Mouse (Mus musculus) midbrain, embryonic 12.5 days (tissue): ENCODE data around the gene Prss22. TPM values are rescaled to one million over a fixed set of nuclear protein-coding genes. Genes with fewer than 3 reads are reported as not detected.

Experiments
- ATAC-seq: fragments of 200-750 bp; cut with Nextera tagmentation; 2 replicates; pipeline ENCODE4 v1.8.0; 2017; ENCODE audit warnings: low read depth, moderate TSS enrichment, moderate library complexity; ENCODE audit not compliant: low FRiP score
- H3K27ac ChIP-seq: fragments of 300-500 bp; sonication (generic); replicated peaks from 2 replicates; pipeline ENCODE4 v1.5.1; 2016; ENCODE audit warnings: mild to moderate bottlenecking
- H3K27me3 ChIP-seq: fragments of 300-500 bp; sonication (generic); 2 replicates; pipeline ENCODE4 v1.6.1; 2016; ENCODE audit warnings: mild to moderate bottlenecking
- H3K36me3 ChIP-seq: fragments of 300-500 bp; sonication (generic); 2 replicates; pipeline ENCODE4 v1.6.1; 2016
- H3K4me1 ChIP-seq: fragments of 300-500 bp; sonication (generic); 2 replicates; pipeline ENCODE4 v1.6.1; 2016
- H3K4me2 ChIP-seq: fragments of 300-500 bp; sonication (generic); replicated peaks from 2 replicates; pipeline ENCODE4 v1.6.1; 2016; ENCODE audit warnings: mild to moderate bottlenecking, moderate library complexity
- H3K4me3 ChIP-seq: fragments of 300-500 bp; sonication (generic); 2 replicates; pipeline ENCODE4 v1.5.1; 2016; ENCODE audit warnings: mild to moderate bottlenecking
- H3K9ac ChIP-seq: fragments of 300-500 bp; sonication (generic); replicated peaks from 2 replicates; pipeline ENCODE4 v1.6.1; 2016; ENCODE audit warnings: mild to moderate bottlenecking, moderate library complexity
- H3K9me3 ChIP-seq: fragments of 300-500 bp; sonication (generic); 2 replicates; pipeline ENCODE4 v1.6.1; 2016; ENCODE audit warnings: mild to moderate bottlenecking
- WGBS: fragments of 180-500 bp; shearing (Covaris S2); methylation state at CpG from one replicate; pipeline ENCODE4 v1.1.7; 2016; 5-methylcytosine and 5-hydroxymethylcytosine counted together
- polyA plus RNA-seq: library from polyadenylated mRNA; unstranded; fragments of >200 nt; fragmentation: Nextera tagmentation; extraction: Ambion mirVana; gene quantifications from 2 replicates; pipeline ENCODE4 v1.2.1, GENCODE M21; 2016

The Prss22 gene
- polyA plus RNA-seq = 0.17 TPM in 1 of 2 replicates, not detected in the other

DNA sequence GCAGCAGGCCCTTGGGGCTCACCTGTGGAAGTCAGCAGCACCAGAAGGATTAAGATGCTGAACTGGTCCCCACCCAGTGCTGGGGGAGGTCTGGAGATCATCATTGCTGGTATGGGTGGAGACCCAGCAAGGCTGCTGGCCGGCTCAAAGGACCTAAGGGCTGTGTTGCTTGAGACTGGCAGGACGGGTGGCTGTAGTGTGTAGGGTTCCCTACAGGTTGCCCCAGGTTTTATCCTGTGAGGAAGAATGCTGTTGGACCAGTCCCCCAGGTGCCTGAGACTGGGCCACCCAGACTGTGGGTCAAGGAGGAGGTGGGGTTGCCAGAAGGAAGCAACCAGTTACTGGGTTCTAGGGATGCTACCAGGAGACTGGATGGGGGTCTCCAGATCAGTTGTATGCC is at the start of gene Prss22:
Prss22 (minus strand) TSS at position 200 of the 400 bp plus-strand sequence.
- Histone ChIP-seq H3K36me3 (no peaks in the 10 kb centered on the region), H3K27ac (no peak within 1 kb of the TSS), H3K9ac (no peak within 1 kb of the TSS), H3K4me3 (no peak within 1 kb of the TSS), H3K4me2 (no peak within 1 kb of the TSS), H3K9me3 (no peaks in the 10 kb centered on the region), H3K27me3 (peaks cover 20% of the 10 kb centered on the region), H3K4me1 (peaks cover 3% of the 10 kb centered on the region)
- WGBS = 83% methylated on average over 2 of the region's 2 CpGs
- ATAC-seq = no peak

DNA sequence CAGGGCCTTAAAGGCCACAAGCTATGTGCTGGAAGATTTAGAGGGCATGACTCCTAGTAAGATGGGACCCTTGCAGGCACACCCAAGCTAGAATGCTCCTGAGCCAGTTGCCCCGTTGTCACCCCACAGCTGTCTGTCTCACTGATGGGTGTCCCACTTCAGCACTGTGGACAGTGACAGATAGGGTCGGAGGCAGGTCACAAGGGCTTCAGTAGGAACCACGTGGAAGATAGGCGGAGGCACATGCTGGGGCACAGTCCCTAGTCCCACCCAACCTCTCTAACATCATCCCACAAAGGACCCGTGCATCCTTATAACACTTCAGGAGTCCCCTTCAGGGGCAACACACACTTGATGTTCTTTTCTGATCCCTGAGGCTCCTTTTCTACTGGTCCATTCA is 48.1 kb upstream of the Prss22 start:
- peaks cover 44% of the 10 kb centered on the region for H3K36me3 ChIP-seq
- H3K4me3 ChIP-seq = no peak overlapping the region
- H3K9ac ChIP-seq = no peak overlapping the region
- H3K4me1 ChIP-seq = no peaks in the 10 kb centered on the region
- H3K9me3 ChIP-seq = no peaks in the 10 kb centered on the region
- no peaks in the 10 kb centered on the region for H3K27me3 ChIP-seq
- WGBS = 55% methylated on average over 5 of the region's 5 CpGs
- H3K4me2 ChIP-seq = no peak overlapping the region
- no peak overlapping the region for H3K27ac ChIP-seq
- no peak for ATAC-seq

DNA sequence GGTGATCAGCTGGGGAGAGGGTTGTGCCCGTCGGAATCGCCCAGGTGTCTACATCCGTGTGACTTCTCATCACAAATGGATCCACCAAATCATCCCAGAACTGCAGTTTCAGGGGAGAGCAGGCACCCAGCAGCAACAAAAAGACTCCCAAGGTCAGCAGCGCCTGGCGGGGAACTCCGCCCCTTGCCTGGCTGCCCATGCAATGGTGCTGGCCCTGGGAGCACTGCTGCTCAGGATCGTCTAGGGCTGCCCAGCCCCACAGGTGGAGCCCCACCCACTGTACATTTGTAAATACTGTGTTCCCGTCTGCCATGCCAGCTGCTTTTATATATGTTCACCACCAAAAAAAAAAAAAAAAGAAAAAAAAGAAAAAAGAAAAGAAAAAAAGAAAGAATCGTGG is 47.7 kb upstream of the Prss22 start:
- Histone ChIP-seq H3K27ac (no peak overlapping the region), H3K36me3 (peaks cover 40% of the 10 kb centered on the region), H3K4me2 (no peak overlapping the region), H3K4me1 (no peaks in the 10 kb centered on the region), H3K4me3 (no peak overlapping the region), H3K27me3 (no peaks in the 10 kb centered on the region), H3K9me3 (no peaks in the 10 kb centered on the region), H3K9ac (no peak overlapping the region)
- 83% methylated on average over 10 of the region's 10 CpGs for WGBS
- no peak for ATAC-seq

DNA sequence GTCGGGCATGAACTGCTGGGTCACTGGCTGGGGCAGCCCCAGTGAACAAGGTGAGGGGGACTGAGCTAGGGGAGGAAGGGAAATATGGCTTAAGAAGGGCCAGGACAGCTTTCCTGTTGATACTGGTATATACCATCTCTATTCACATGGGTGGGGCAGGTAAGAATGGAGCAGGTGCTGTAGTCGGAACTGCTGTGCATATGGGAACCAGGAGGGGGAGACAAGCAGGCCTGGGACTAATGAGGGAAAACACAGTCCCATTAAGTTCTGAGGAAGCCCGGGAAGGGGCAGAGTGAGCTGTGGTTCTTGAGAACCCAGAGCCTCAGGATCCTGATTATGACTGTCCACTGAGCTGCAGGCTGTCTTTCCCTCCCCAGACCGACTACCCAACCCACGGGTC is 46.6 kb upstream of the Prss22 start:
- Histone ChIP-seq H3K4me2 (no peak overlapping the region), H3K4me1 (no peaks in the 10 kb centered on the region), H3K9ac (no peak overlapping the region), H3K36me3 (peaks cover 29% of the 10 kb centered on the region), H3K4me3 (no peak overlapping the region), H3K27me3 (no peaks in the 10 kb centered on the region), H3K27ac (no peak overlapping the region), H3K9me3 (0 out of 2 replicates have a peak, but pooled peaks cover 2% of the 10 kb centered on the region)
- no peak for ATAC-seq
- 59% methylated on average over 5 of the region's 5 CpGs for WGBS

DNA sequence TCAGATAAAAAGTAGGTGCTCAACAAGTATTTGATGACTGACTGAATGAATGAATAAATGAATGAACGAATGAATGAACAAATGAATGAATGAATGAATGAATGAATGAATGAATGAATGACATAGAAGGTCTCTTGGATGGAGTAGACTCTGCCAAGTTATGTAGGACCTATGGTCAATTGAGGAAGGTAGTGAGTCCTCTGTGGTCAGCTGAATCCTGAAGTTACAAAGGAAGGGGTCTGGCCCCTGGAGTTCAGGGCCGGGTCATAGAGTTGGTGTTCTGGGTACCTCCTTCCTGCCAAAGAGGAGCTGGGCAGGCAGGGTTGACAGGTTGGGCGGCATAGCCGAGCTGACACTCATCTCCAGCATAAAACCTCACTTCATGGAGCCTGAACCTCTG is 39.9 kb upstream of the Prss22 start, which contains the start of gene Prss27:
Prss27 (plus strand) TSS at position 301 of the 400 bp plus-strand sequence.
- Histone ChIP-seq H3K36me3 (no peaks in the 10 kb centered on the region), H3K27ac (no peak within 1 kb of the TSS), H3K27me3 (no peaks in the 10 kb centered on the region), H3K9ac (no peak within 1 kb of the TSS), H3K4me1 (no peaks in the 10 kb centered on the region), H3K4me3 (no peak within 1 kb of the TSS), H3K4me2 (no peak within 1 kb of the TSS), H3K9me3 (0 out of 2 replicates have a peak, but pooled peaks cover 2% of the 10 kb centered on the region)
- 56% methylated on average over 4 of the region's 4 CpGs for WGBS
- no peak for ATAC-seq

DNA sequence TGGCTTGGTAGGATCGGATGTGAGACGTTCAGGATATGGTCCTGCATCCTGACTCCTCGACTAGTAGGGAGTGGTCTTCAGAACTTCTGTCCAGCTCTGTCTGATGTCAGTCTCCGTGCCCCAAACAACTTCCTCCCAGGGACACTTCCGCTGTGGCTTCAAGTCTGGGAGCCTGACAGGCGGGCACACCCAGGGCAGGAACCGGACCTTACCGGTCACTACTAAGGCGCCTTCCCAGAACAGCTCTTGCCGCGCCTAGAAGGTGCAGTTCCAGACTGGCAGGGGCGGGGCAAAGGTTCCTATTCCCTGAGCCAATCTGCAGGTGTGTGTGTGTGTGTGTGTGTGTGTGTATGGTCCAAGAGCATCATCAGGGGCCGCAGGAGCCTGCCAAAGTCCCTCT is 39.5 kb upstream of the Prss22 start:
- Histone ChIP-seq H3K9ac (no peak overlapping the region), H3K4me1 (no peaks in the 10 kb centered on the region), H3K36me3 (no peaks in the 10 kb centered on the region), H3K9me3 (0 out of 2 replicates have a peak, but pooled peaks cover 2% of the 10 kb centered on the region), H3K27ac (no peak overlapping the region), H3K4me3 (no peak overlapping the region), H3K4me2 (no peak overlapping the region), H3K27me3 (no peaks in the 10 kb centered on the region)
- no peak for ATAC-seq
- 85% methylated on average over 13 of the region's 13 CpGs for WGBS

DNA sequence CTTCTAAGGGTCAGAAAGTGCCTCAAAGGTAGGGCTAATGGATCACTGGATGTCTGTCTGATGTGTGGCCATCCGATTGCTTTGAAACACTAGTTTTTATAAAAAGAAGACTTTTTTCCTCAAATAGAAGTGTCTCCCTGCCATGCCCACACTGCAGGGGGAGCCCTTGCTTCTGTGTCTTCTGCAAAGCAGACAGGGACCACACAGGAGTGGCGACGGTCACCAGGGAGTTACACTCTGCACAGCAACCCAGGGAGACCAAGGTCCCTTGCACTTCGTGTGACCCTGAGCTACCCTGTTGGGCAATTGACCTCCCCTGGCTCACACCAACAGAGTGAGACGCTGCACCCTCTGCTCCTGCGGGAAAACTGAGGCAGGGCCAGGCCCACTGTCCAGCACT is 39.1 kb upstream of the Prss22 start:
- H3K27ac ChIP-seq = no peak overlapping the region
- H3K4me3 ChIP-seq = no peak overlapping the region
- no peak for ATAC-seq
- 0 out of 2 replicates have a peak, but pooled peaks cover 2% of the 10 kb centered on the region for H3K9me3 ChIP-seq
- 78% methylated on average over 6 of the region's 6 CpGs for WGBS
- no peak overlapping the region for H3K9ac ChIP-seq
- no peaks in the 10 kb centered on the region for H3K4me1 ChIP-seq
- no peak overlapping the region for H3K4me2 ChIP-seq
- H3K27me3 ChIP-seq = no peaks in the 10 kb centered on the region
- H3K36me3 ChIP-seq = no peaks in the 10 kb centered on the region

DNA sequence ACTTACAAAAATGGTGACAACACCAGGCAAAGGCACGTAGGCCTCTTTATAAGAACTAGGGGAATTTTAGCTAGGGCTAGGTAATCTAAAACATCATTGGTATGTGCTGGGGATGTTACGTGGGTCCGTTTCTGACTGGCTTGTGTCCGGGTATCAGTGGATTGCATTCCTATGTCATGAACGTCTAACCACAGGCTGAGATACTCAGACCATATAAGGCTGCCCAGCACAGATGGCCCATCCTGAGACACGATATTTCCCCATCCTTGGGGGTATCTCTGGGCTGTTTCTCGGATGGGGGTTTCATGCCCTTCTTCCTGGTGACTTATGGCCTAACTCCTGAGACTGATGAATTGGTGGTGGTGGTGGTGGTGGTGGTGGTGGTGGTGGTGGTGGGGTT is 37.2 kb upstream of the Prss22 start:
- H3K27me3 ChIP-seq = no peaks in the 10 kb centered on the region
- no peak for ATAC-seq
- H3K9ac ChIP-seq = no peak overlapping the region
- H3K4me3 ChIP-seq = no peak overlapping the region
- H3K36me3 ChIP-seq = no peaks in the 10 kb centered on the region
- H3K4me1 ChIP-seq = no peaks in the 10 kb centered on the region
- H3K27ac ChIP-seq = no peak overlapping the region
- 0 out of 2 replicates have a peak, but pooled peaks cover 2% of the 10 kb centered on the region for H3K9me3 ChIP-seq
- H3K4me2 ChIP-seq = no peak overlapping the region
- WGBS = 87% methylated on average over 7 of the region's 7 CpGs

DNA sequence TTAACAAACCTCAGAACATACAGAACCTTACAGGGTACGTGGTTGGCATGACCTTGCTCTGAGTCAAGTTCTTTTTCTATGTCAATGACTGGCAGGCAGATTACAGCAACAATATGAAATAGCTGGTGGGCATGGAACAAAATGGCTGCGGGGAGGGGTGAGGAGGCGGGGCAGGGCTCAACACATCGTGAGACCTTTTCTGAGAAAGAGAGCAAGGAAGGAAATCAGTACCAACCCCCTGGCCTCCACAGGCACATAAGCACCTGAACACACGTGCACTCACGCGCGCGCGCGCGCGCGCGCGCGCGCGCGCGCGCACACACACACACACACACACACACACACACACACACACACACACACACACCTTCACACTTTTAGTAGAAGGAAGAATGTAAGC is 32.7 kb upstream of the Prss22 start:
- Histone ChIP-seq H3K4me2 (no peak overlapping the region), H3K4me1 (no peaks in the 10 kb centered on the region), H3K27me3 (no peaks in the 10 kb centered on the region), H3K4me3 (no peak overlapping the region), H3K9ac (no peak overlapping the region), H3K9me3 (no peaks in the 10 kb centered on the region), H3K36me3 (no peaks in the 10 kb centered on the region), H3K27ac (no peak overlapping the region)
- no peak for ATAC-seq
- 90% methylated on average over 11 of the region's 22 CpGs for WGBS

DNA sequence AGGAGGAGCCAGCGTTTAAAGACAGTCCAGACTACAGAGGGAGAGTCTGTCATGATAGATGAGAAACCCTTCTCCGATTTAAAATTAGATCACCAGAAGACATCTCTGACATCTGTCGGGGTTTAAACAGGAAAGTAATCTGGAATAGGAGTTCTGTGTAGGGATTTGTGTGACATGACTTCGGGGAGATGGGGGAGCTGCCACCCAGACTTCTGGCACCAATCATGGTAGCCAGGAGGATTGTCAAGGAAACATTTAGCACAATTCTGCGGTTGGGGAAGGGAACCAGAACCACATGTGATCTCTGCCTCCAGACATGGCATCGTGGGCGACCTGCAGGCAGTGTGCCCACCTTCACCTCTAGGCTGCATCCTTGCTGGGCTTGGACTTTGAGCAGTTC is 31.6 kb upstream of the Prss22 start:
- no peaks in the 10 kb centered on the region for H3K27me3 ChIP-seq
- H3K4me1 ChIP-seq = no peaks in the 10 kb centered on the region
- no peaks in the 10 kb centered on the region for H3K9me3 ChIP-seq
- H3K36me3 ChIP-seq = no peaks in the 10 kb centered on the region
- ATAC-seq = no peak
- H3K27ac ChIP-seq = no peak overlapping the region
- no peak overlapping the region for H3K4me3 ChIP-seq
- no peak overlapping the region for H3K9ac ChIP-seq
- H3K4me2 ChIP-seq = no peak overlapping the region
- WGBS = 84% methylated on average over 7 of the region's 7 CpGs

DNA sequence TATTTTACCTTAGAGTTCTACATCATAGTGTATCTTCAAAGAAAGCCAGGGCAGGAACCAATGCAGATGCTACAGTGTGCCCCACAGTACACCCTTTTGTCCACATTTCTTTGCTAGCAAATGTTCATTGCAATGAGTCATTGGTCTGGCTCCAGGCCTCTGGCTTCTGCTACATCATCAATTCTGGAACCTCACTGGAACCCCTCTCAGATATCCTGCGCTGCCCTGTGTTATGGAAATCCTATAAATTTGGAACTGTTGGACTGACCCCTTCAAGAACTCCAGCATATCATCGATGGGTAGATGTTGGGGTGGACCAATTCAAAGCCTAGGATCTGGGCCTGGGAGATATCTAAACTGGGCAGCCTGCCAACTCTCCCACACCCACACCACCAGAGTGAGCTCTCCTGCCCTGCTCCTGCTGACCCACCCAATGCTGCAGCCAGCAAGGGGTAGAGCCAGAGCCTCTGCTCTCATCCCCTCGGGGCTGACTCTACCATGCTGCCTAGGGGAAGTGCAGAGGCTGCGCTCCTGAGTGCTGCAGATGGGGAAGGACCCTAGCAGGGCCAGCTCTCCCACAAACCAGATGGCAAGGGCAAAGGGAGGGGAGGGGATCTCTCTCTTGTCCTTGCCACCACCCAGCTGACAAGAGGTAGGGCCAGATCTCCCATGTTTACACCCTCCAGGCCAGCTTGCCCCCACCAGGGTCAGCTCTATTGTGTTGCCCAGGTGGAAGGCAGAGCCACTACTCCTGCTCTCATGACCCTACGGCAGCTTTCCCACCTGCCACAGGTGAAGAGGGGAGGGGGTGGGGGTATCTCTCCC is 23.7 kb upstream of the Prss22 start:
- ATAC-seq = no peak
- no peaks in the 10 kb centered on the region for H3K4me1 ChIP-seq
- no peaks in the 10 kb centered on the region for H3K9me3 ChIP-seq
- H3K9ac ChIP-seq = no peak overlapping the region
- no peak overlapping the region for H3K4me2 ChIP-seq
- 78% methylated on average over 5 of the region's 5 CpGs for WGBS
- H3K27me3 ChIP-seq = 0 out of 2 replicates have a peak, but pooled peaks cover 7% of the 10 kb centered on the region
- H3K27ac ChIP-seq = no peak overlapping the region
- H3K4me3 ChIP-seq = no peak overlapping the region
- no peaks in the 10 kb centered on the region for H3K36me3 ChIP-seq

DNA sequence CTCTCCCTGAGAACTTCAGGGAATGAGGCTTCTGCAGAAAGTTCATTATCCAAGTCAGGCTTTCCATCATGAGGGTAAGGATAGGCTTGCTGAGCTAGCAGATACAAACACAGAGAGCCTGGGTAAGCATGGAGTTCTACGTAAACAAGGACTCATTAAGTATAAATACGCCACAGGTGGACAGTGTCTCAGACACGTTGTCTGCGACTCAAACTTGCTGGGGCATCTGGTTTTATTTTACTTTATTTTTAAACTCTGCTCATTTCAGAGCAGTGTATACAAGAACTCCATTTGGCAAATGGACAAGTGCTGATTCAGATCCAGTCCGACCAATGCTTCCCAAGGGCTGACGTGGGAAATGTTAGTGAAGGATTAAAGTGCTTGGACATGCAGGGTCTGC is 22.8 kb upstream of the Prss22 start:
- WGBS = 87% methylated on average over 6 of the region's 6 CpGs
- no peaks in the 10 kb centered on the region for H3K9me3 ChIP-seq

More for the DNA sequence above, 22.8 kb upstream of the Prss22 start:
- Histone ChIP-seq H3K9ac (no peak overlapping the region), H3K4me1 (no peaks in the 10 kb centered on the region), H3K4me2 (no peak overlapping the region), H3K4me3 (no peak overlapping the region), H3K36me3 (no peaks in the 10 kb centered on the region), H3K27me3 (0 out of 2 replicates have a peak, but pooled peaks cover 7% of the 10 kb centered on the region), H3K27ac (no peak overlapping the region)
- no peak for ATAC-seq
